9 mouse cellular contexts compared by ENCODE assay signal in the genomic region with DNA sequence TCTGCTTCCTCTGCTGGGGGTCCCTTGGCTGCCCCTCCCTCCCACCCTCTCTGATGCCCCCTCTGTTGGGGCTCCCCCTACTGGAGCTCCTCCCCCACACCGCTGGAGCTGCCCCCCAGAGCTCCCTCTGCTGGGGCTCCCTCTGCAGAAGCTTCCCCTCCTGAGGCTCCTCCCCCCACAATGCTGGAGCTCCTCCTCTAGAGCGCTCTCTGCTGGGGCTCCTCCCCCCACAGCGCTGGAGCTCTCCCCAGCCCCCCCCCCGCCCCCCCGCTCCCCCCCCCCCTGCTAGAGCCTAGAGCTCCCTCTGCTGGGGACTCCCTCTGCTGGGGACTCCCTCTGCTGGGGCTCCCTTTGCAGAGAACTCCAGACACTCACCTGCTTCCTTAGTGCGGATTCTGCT. TPM values are rescaled to one million over a fixed set of nuclear protein-coding genes. Genes with fewer than 3 reads are reported as not detected.
DNase-seq lines count a peak whose midpoint lies in the region; ATAC-seq lines count a peak whose summit lies in the region.
"Had no signal": no experiment of that assay in that cellular context is flagged by ENCODE, and none has a peak within 500 bp of the region (broad histone marks: within the 10 kb centered on the region; RNA-seq: fewer than 3 reads in every experiment).

No protein-coding gene starts in this region.

- WGBS in embryonic facial prominence, embryonic 13.5 days: 40% methylated on average over 2 of the region's 6 CpGs

- no peak overlapping the region for H3K27ac ChIP-seq in embryonic facial prominence, embryonic 13.5 days

- no peaks in the 10 kb centered on the region for H3K36me3 ChIP-seq in embryonic facial prominence, embryonic 13.5 days

- H3K4me2 ChIP-seq in embryonic facial prominence, embryonic 13.5 days: no peak overlapping the region

- no peak overlapping the region for H3K4me3 ChIP-seq in embryonic facial prominence, embryonic 13.5 days
- H3K4me3 ChIP-seq: myocyte had no signal

- no peak overlapping the region for H3K9ac ChIP-seq in embryonic facial prominence, embryonic 13.5 days

- DNase-seq in layer of hippocampus, adult 11-12 months (ENCODE audit: low spot score): peak; percentile 61
- DNase-seq in layer of hippocampus, adult 8-10 months (ENCODE audit: low spot score in 2 of 2): no peak
- DNase-seq in adrenal gland, adult (ENCODE audit: inconsistent age in 2 of 2, low spot score in 1 of 2): peak; percentile 66 to 77
- peak; percentile 74 for DNase-seq in liver
- peak; percentile 36 for DNase-seq in ovary, postnatal 14 days (ENCODE audit: low spot score)
- peak; percentile 83 for DNase-seq in thymus, postnatal 4 days

- H3K27me3 ChIP-seq in embryonic facial prominence, embryonic 13.5 days: peaks cover 5% of the 10 kb centered on the region; the same call in 1 of the 2 replicates

- H3K9me3 ChIP-seq in embryonic facial prominence, embryonic 13.5 days: no peaks in the 10 kb centered on the region

- 0 out of 2 replicates have a peak, but pooled peaks cover 3% of the 10 kb centered on the region for H3K4me1 ChIP-seq in embryonic facial prominence, embryonic 13.5 days

- ATAC-seq in embryonic facial prominence, embryonic 13.5 days (ENCODE audit: insufficient number of reproducible peaks, insufficient read depth, low FRiP score, low TSS enrichment, low read depth): peak; percentile 43; the same call in 1 of the 2 replicates
- peak; percentile 82 to 84 for ATAC-seq in hematopoietic stem cell, adult 5-6 weeks (replicated peaks in 1 of 2; ENCODE audit: insufficient read depth in 1 of 2, low FRiP score in 2 of 2, low TSS enrichment in 1 of 2, low read depth in 1 of 2, poor library complexity in 2 of 2, severe bottlenecking in 2 of 2)

RNA-seq across cellular contexts. Expression of a gene that starts 14.7 kb away (rescaled TPM):
- 1 to 10 TPM; 5.9 to 6.5 (median 6.3) TPM for total RNA-seq in layer of hippocampus, adult 8-10 months (2022)
- polyA plus RNA-seq in embryonic facial prominence, embryonic 13.5 days (2015; fragmentation: Nextera tagmentation; extraction: Ambion mirVana): 1.8 and 2.4 TPM in 2 replicates
- total RNA-seq in hematopoietic stem cell, adult 5-6 weeks (2017): 3.0 and 7.1 TPM in 2 replicates

RNA-seq across cellular contexts. Expression of a gene that starts 22.3 kb away (rescaled TPM):
- 100 to 1,000 TPM in 1 of 4 experiments, 10 to 100 TPM in 3; 74.6 to 104 (median 85.8) TPM for total RNA-seq in layer of hippocampus, adult 8-10 months (2022)
- 2.9 and 4.4 TPM in 2 replicates for polyA plus RNA-seq in embryonic facial prominence, embryonic 13.5 days (2015; fragmentation: Nextera tagmentation; extraction: Ambion mirVana)
- total RNA-seq in hematopoietic stem cell, adult 5-6 weeks (2017): not detected in 2 replicates
- polyA plus RNA-seq: myocyte had no signal

RNA-seq across cellular contexts. Expression of a gene that starts 43.6 kb away (rescaled TPM):
- total RNA-seq in layer of hippocampus, adult 8-10 months (2022): 10 to 100 TPM; 57.2 to 73.3 (median 65.9) TPM
- 47.2 and 49.6 TPM in 2 replicates for polyA plus RNA-seq in embryonic facial prominence, embryonic 13.5 days (2015; fragmentation: Nextera tagmentation; extraction: Ambion mirVana)
- total RNA-seq in hematopoietic stem cell, adult 5-6 weeks (2017): 62.4 and 63.9 TPM in 2 replicates

Comparison
In these comparisons a context has a peak if more than half of its experiments do, and no peak if none do; other contexts are left out.
1. DNase-seq: peak in layer of hippocampus, adult 11-12 months (single experiment), adrenal gland, adult (2 of 2), liver (single experiment), ovary, postnatal 14 days (single experiment) and thymus, postnatal 4 days (single experiment); none in layer of hippocampus, adult 8-10 months (0 of 2).
2. RNA of a gene that starts 22.3 kb away (total RNA-seq): 74.6 to 104 TPM in layer of hippocampus, adult 8-10 months; not detected in hematopoietic stem cell, adult 5-6 weeks; every median in the first group is over 10 times any median in the second.